Mouse (Mus musculus) urinary bladder, adult 2 months (tissue): ENCODE measurements around the gene Sfxn2. TPM values are rescaled to one million over a fixed set of nuclear protein-coding genes. Genes with fewer than 3 reads are reported as not detected.

Experiments
- DNase-seq: peaks from one replicate; pipeline ENCODE4 v3.0.0; 2022; ENCODE audit warnings: low spot score
- polyA plus RNA-seq: library from polyadenylated mRNA; depleted of rRNA; stranded (reverse); fragments of >200 nt; gene quantifications from 2 replicates; pipeline ENCODE4 v1.2.3, GENCODE M21; 2012; rRNA removed

Gene Sfxn2
- polyA plus RNA-seq, 1 experiment, result 5.8 TPM

- no peak for DNase-seq
These were observed 56.6 kb downstream of the Sfxn2 start for GRCm38 (mm10) chr19:46629807-46630206.

DNA sequence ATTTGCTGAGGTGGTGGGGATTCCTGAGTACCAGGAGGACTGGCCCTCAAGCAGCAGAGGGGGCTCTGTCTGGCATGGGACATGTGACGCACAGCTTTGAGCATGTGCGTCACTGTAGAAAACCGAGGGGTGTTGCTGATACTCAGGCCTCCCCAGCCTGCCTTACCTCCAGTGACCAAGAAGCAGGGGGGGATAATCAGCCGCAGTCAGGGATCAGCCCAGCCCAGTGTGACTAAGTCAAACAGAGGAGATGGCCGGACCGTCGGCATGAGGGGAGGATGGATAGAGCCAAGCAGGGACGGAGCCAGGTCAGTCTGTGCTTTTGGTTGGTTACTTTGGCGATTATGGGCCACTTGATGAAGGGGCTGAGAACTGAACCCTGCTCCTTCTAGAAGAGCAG is 58.5 kb downstream of the Sfxn2 start:
- DNase-seq, result no peak

GRCm38 (mm10) chr19:46635766-46636165 is 62.6 kb downstream of the Sfxn2 start:
- no peak for DNase-seq

DNA sequence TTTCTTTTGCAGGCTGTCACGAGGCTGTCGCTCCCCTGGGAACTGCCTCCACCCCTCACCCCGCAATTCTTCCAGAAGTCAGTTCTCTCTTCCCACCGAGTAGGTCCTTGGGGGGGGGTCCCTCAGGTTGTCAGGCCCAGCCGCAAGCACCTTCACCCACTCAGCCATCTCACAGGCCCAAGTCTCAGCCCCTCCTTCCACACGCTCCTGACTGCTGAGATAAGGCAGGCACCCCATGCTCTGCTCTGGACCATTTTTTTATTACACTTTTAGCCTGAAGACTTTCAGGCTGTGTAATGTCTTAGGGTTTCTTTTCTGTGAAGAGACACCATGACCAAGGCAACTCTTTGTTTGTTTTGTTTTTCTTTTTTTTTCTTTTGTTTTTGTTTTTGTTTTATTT is 64.4 kb downstream of the Sfxn2 start:
- no peak for DNase-seq

- no peak for DNase-seq
These were observed 65.9 kb downstream of the Sfxn2 start for GRCm38 (mm10) chr19:46639053-46639452.

- no peak for DNase-seq
These were observed 66.3 kb downstream of the Sfxn2 start for GRCm38 (mm10) chr19:46639496-46639895.

- DNase-seq, result no peak
These were observed 67.6 kb downstream of the Sfxn2 start for GRCm38 (mm10) chr19:46640780-46641179.

DNA sequence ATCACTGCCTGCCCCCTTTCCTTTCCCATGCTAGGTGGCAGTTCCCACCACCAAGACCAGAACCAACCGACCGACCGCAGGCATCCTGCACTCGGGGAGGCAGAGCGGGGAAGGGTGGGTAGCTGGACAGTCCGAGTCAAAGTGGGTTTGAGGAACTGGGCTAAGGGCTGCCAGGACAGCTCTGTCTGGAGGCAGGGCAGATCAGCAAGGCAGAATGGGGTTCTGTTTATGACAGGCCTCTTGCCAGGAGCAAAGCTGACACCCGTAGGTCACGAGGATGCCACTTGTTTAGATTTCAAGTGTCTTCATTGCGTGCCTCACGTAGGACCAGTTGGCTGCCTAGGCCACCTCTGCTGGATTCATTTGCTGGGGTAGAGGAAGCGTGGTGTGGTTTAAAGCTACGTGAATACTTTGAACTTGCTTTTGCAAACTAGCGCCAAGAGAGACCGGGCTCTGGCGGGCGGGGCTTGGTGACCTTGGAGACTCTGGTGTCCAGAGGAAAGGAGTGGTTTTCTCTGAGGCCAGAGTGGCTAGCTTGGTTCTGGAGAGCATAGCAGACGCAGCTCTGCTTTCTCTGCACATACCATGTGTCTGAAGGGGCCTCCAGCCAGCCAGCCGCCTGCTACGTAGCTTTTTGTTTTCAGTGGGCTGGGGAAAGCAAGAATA is 68.4 kb downstream of the Sfxn2 start:
- no peak for DNase-seq

DNA sequence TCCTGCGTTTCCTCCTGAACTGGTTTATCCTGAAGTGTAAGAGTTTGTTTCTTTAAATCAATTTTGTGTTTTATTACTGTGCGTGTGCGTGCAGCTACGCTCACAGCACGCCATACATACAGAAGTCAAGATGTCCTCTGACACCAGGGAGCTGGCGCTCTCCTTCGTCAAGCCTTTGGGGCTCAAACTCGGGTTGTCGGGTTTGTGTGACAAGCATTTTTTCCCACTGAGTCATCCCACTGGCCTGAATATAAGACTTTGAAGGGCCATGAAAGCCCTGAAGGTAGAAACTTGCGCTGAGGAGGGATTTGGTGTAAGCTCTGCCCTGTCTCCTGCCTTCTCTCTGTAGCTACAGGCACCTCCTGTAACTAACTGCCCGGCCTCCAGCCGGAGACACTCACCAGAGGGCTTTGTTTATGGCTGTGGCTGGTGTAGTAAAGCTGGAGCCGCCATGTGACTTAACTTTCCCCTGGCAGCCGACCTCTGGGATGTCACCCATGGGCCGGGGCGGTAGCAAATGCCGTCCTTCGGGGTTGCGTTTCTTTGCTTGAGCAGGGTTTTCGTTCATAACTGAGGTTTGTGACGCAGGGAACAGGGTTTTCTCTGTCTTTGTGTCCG is 69.1 kb downstream of the Sfxn2 start:
- DNase-seq, result no peak

- no peak for DNase-seq
These were observed 70.1 kb downstream of the Sfxn2 start for GRCm38 (mm10) chr19:46643236-46643635.

DNA sequence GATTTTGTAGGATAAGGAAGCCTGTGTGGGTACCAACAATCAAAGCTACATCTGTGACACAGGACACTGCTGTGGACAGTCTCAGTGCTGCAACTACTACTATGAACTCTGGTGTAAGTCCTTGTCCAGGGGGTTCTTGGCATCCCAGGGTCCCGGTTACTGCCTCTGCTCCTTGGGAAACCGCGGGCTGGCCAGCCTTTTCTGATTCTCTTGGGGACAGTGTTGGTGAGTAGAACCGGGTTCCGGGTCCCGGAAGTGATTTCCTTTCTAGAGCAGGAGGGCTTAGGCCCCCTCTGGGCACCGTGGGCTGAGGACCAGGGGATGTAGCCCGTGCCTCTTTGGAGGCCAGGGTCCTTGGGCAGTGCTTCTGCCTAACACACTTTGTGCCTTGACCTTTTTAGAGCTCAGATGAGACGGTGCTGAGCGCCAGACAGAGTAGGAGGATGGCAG is 71.2 kb downstream of the Sfxn2 start:
- no peak for DNase-seq

GRCm38 (mm10) chr19:46644793-46645602 is 71.8 kb downstream of the Sfxn2 start:
- no peak for DNase-seq

- no peak for DNase-seq
These were observed 72.9 kb downstream of the Sfxn2 start for GRCm38 (mm10) chr19:46646041-46646481.

DNA sequence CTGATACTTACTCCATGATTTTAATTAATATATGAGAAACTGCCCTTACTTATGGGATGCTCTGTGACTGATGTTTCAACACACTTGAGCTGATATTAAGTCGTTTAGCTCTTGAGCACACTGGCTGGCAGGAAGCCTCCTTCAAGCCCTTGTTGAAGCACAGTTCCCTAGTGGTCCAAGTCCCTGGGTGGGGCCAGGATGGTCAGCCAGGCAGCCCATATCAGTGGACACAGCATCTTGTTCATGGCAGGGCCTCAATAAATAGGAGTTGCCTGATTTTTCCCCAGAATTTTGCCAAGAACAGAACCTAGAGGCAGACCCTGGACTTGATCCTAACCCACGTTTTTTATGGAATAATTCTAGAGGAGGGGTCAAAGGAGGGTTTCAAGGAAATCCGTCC is 74.1 kb downstream of the Sfxn2 start:
- no peak for DNase-seq

Other genes with a start within 250 kb of the Sfxn2 start
- gene Psd, start 246.2 kb upstream of the Sfxn2 start, polyA plus RNA-seq, result 156 and 191 TPM in 2 replicates
- 11.0 and 11.7 TPM in 2 replicates for gene Fbxl15, start 245.2 kb upstream of the Sfxn2 start, polyA plus RNA-seq
- 114 and 120 TPM in 2 replicates for gene Cuedc2, start 234.7 kb upstream of the Sfxn2 start, polyA plus RNA-seq
- 4.8 and 5.2 TPM in 2 replicates for gene Mfsd13a, start 232.2 kb upstream of the Sfxn2 start, polyA plus RNA-seq
- 2.4 and 3.0 TPM in 2 replicates for gene 2310034G01Rik, start 223.1 kb upstream of the Sfxn2 start, polyA plus RNA-seq
- gene Actr1a, start 177.6 kb upstream of the Sfxn2 start, polyA plus RNA-seq, result 99.3 and 101 TPM in 2 replicates
- gene Sufu, start 176.5 kb upstream of the Sfxn2 start, polyA plus RNA-seq, result 15.5 and 19.7 TPM in 2 replicates
- 17.2 and 25.2 TPM in 2 replicates for gene Trim8, start 71.7 kb upstream of the Sfxn2 start, polyA plus RNA-seq
- gene Arl3, start 167 bp upstream of the Sfxn2 start, polyA plus RNA-seq, result 93.7 and 103 TPM in 2 replicates
- gene Wbp1l, start 25.7 kb downstream of the Sfxn2 start, polyA plus RNA-seq, result 60.0 and 70.2 TPM in 2 replicates
- not detected in 2 replicates for gene Cyp17a1, start 99.8 kb downstream of the Sfxn2 start, polyA plus RNA-seq
- 11.8 and 12.8 TPM in 2 replicates for gene Borcs7, start 116.5 kb downstream of the Sfxn2 start, polyA plus RNA-seq
- gene As3mt, start 134.1 kb downstream of the Sfxn2 start, polyA plus RNA-seq, result 21.9 and 25.0 TPM in 2 replicates
- 11.6 and 11.9 TPM in 2 replicates for gene Cnnm2, start 188.2 kb downstream of the Sfxn2 start, polyA plus RNA-seq